Mouse (Mus musculus) kidney, adult 2 months (tissue): ENCODE measurements around the gene Cdh13. TPM values are rescaled to one million over a fixed set of nuclear protein-coding genes. Genes with fewer than 3 reads are reported as not detected.
A peak's percentile ranks its signal among the peaks of the same experiment; 100 is the strongest.

Experiments
- DNase-seq: peaks from one replicate; pipeline ENCODE4 v3.0.0; 2021
- H3K27ac ChIP-seq: fragments of 200-500 bp; 2 replicates; pipeline ENCODE4 v1.5.1; 2012; ENCODE audit warnings: low read depth, low read length, control low read depth, inconsistent platforms; ENCODE audit not compliant: insufficient read depth
- H3K27me3 ChIP-seq: fragments of 200-500 bp; replicated peaks from 2 replicates; pipeline ENCODE4 v1.6.1; 2012; ENCODE audit warnings: mild to moderate bottlenecking, moderate library complexity, low read length, inconsistent platforms; ENCODE audit not compliant: control insufficient read depth, insufficient read depth
- H3K36me3 ChIP-seq: fragments of 200-500 bp; 2 replicates; pipeline ENCODE4 v1.6.1; 2012; ENCODE audit warnings: mild to moderate bottlenecking, moderate library complexity, low read length, inconsistent platforms; ENCODE audit not compliant: control insufficient read depth, insufficient read depth
- H3K4me1 ChIP-seq: fragments of 200-500 bp; 2 replicates; pipeline ENCODE4 v1.6.1; 2011; ENCODE audit warnings: low read length; ENCODE audit not compliant: control insufficient read depth, insufficient read depth
- H3K4me3 ChIP-seq: fragments of 200-500 bp; 2 replicates; pipeline ENCODE4 v1.5.1; 2011; ENCODE audit warnings: mild to moderate bottlenecking, low read depth, low read length, control low read depth; ENCODE audit not compliant: insufficient read depth
- CTCF ChIP-seq: fragments of 200-500 bp; conservative IDR thresholded peaks from 2 replicates; pipeline ENCODE4 v1.5.1; 2011; ENCODE audit warnings: low read depth, mild to moderate bottlenecking, control low read depth, low read length, moderate library complexity, mixed read lengths; ENCODE audit not compliant: insufficient read depth, insufficient read length
- POLR2A ChIP-seq: fragments of 200-500 bp; IDR thresholded peaks from one replicate; pipeline ENCODE4 v1.6.1; 2011; ENCODE audit warnings: low read depth, low read length, control low read depth
- WGBS: fragments of 180-500 bp; shearing (Covaris S2); methylation state at CpG from one replicate; pipeline ENCODE4 v1.1.7; 2018; 5-methylcytosine and 5-hydroxymethylcytosine counted together
- polyA plus RNA-seq: library from polyadenylated mRNA; depleted of rRNA; stranded (reverse); fragments of >200 nt; gene quantifications from 2 replicates; pipeline ENCODE4 v1.2.3, GENCODE M21; 2012

The Cdh13 gene
- polyA plus RNA-seq, 1 experiment: 11.6 TPM

GRCm38 (mm10) chr8:118602074-118602473 is 318.5 kb downstream of the Cdh13 start:
- H3K27ac ChIP-seq: no peak overlapping the region
- H3K36me3 ChIP-seq: no peaks in the 10 kb centered on the region
- no peak for DNase-seq

GRCm38 (mm10) chr8:118611551-118611950 is 328.0 kb downstream of the Cdh13 start:
- H3K4me3 ChIP-seq: no peak overlapping the region
- TF ChIP-seq CTCF (no peak), POLR2A (no peak)
- no peak overlapping the region for H3K27ac ChIP-seq
- no peaks in the 10 kb centered on the region for H3K36me3 ChIP-seq
- no peak for DNase-seq
- no peaks in the 10 kb centered on the region for H3K4me1 ChIP-seq
- WGBS: 56% methylated on average over 10 of the region's 10 CpGs
- H3K27me3 ChIP-seq: no peaks in the 10 kb centered on the region; the same call in 1 of the 2 replicates

More at GRCm38 (mm10) chr8:118602074-118602473, 318.5 kb downstream of the Cdh13 start:
- Histone ChIP-seq H3K27me3 (no peaks in the 10 kb centered on the region), H3K4me3 (no peak overlapping the region), H3K4me1 (no peaks in the 10 kb centered on the region)
- TF ChIP-seq CTCF (no peak), POLR2A (no peak)
- WGBS: 24% methylated on average over 8 of the region's 8 CpGs

GRCm38 (mm10) chr8:118618195-118618594 is 334.7 kb downstream of the Cdh13 start:
- no peaks in the 10 kb centered on the region for H3K4me1 ChIP-seq
- TF ChIP-seq POLR2A: no peak
- no peak for TF ChIP-seq CTCF
- H3K36me3 ChIP-seq: no peaks in the 10 kb centered on the region
- no peak overlapping the region for H3K27ac ChIP-seq
- DNase-seq: no peak
- H3K4me3 ChIP-seq: no peak overlapping the region
- 94% methylated on average over 10 of the region's 10 CpGs for WGBS
- H3K27me3 ChIP-seq: no peaks in the 10 kb centered on the region

- Histone ChIP-seq H3K27me3 (no peaks in the 10 kb centered on the region; the same call in 1 of the 2 replicates), H3K27ac (no peak overlapping the region), H3K4me3 (no peak overlapping the region), H3K4me1 (no peaks in the 10 kb centered on the region), H3K36me3 (no peaks in the 10 kb centered on the region)
- DNase-seq: no peak
- WGBS: 93% methylated on average over 5 of the region's 5 CpGs
- TF ChIP-seq POLR2A (no peak), CTCF (no peak)
Observed at GRCm38 (mm10) chr8:118626425-118626824, 342.9 kb downstream of the Cdh13 start.

GRCm38 (mm10) chr8:118627737-118628136 is 344.2 kb downstream of the Cdh13 start:
- WGBS: 63% methylated on average over 5 of the region's 5 CpGs
- Histone ChIP-seq H3K36me3 (no peaks in the 10 kb centered on the region), H3K4me3 (no peak overlapping the region), H3K27ac (no peak overlapping the region), H3K27me3 (no peaks in the 10 kb centered on the region; the same call in 1 of the 2 replicates), H3K4me1 (no peaks in the 10 kb centered on the region)
- DNase-seq: no peak
- TF ChIP-seq CTCF: no peak
- TF ChIP-seq POLR2A: no peak

DNA sequence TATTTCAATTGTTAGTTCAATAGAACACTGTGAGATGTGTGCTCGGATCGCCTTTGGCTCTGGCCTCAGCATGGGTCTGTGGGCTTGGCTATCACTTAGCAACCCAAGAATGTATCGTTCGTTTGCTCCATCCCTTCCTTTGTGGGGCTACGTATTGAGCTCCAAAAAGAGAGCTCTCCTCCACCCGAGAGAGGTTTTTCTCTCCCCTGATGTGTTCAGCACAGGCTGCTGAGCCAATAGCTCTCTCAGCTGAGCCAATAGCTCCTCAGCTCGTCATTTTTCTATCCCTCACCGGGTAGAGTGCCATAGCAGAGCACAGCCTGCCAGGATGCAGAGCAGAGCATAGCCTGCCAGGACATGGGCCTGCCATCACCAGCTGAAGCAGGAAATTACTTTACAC is 345.2 kb downstream of the Cdh13 start:
- Histone ChIP-seq H3K4me3 (no peak overlapping the region), H3K36me3 (no peaks in the 10 kb centered on the region), H3K27ac (no peak overlapping the region), H3K4me1 (no peaks in the 10 kb centered on the region), H3K27me3 (no peaks in the 10 kb centered on the region; the same call in 1 of the 2 replicates)
- no peak for TF ChIP-seq CTCF
- TF ChIP-seq POLR2A: no peak
- WGBS: 88% methylated on average over 8 of the region's 8 CpGs
- no peak for DNase-seq

GRCm38 (mm10) chr8:118635296-118636060 is 351.9 kb downstream of the Cdh13 start:
- WGBS: 58% methylated on average over 22 of the region's 22 CpGs
- no peaks in the 10 kb centered on the region for H3K27me3 ChIP-seq
- H3K36me3 ChIP-seq: no peaks in the 10 kb centered on the region
- H3K4me3 ChIP-seq: no peak overlapping the region
- DNase-seq: no peak
- H3K27ac ChIP-seq: no peak overlapping the region
- H3K4me1 ChIP-seq: no peaks in the 10 kb centered on the region
- TF ChIP-seq CTCF: no peak
- TF ChIP-seq POLR2A: no peak

GRCm38 (mm10) chr8:118639606-118640005 is 356.1 kb downstream of the Cdh13 start:
- DNase-seq: peak; percentile 2
- H3K27me3 ChIP-seq: no peaks in the 10 kb centered on the region
- no peak overlapping the region for H3K4me3 ChIP-seq
- H3K27ac ChIP-seq: no peak overlapping the region
- H3K4me1 ChIP-seq: no peaks in the 10 kb centered on the region
- TF ChIP-seq POLR2A: no peak
- no peak for TF ChIP-seq CTCF
- WGBS: 74% methylated on average over 8 of the region's 8 CpGs
- H3K36me3 ChIP-seq: no peaks in the 10 kb centered on the region
